ENCODE assay signal across 10 mouse cellular contexts in the genomic region with DNA sequence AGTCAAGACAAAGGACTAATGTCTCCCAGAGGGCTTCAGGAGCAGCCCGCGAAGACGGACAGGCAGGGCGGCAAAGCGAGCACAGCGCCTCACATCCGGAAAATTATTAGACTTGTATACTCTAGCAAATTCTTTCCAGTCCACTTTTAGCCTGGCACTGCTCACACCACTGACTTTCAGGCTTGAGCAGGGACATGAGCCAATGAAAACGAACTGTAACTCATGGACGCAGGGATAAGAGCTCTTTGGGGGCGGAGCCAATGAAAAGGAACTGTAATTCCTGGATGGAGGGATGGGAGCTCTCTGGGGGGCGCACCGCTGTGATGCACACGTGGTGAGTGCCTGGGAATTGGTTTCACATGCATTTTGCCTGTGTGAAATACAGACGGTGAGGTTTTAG. TPM values are rescaled to one million over a fixed set of nuclear protein-coding genes. Genes with fewer than 3 reads are reported as not detected.
DNase-seq lines count a peak whose midpoint lies in the region; ATAC-seq and TF ChIP-seq lines count a peak whose summit lies in the region.
"Had no signal": no experiment of that assay in that cellular context is flagged by ENCODE, and none has a peak within 500 bp of the region (broad histone marks: within the 10 kb centered on the region; RNA-seq: fewer than 3 reads in every experiment).

No protein-coding gene starts in this region.

- no peaks in the 10 kb centered on the region for H3K36me3 ChIP-seq in lung, embryonic 14.5 days (ENCODE audit: insufficient read depth)
- H3K36me3 ChIP-seq in forebrain, embryonic 12.5 days (replicated peaks): no peaks in the 10 kb centered on the region
- H3K36me3 ChIP-seq in hindbrain, postnatal 0 days (ENCODE audit: insufficient read depth, low read length): no peaks in the 10 kb centered on the region
- H3K36me3 ChIP-seq in midbrain, embryonic 16.5 days (ENCODE audit: control insufficient read depth, insufficient read depth, low read length): no peaks in the 10 kb centered on the region

- H3K27me3 ChIP-seq in lung, embryonic 14.5 days (ENCODE audit: insufficient read depth, low read length): no peaks in the 10 kb centered on the region
- no peaks in the 10 kb centered on the region for H3K27me3 ChIP-seq in forebrain, embryonic 12.5 days
- H3K27me3 ChIP-seq in hindbrain, postnatal 0 days (ENCODE audit: insufficient read depth, low read length): no peaks in the 10 kb centered on the region
- no peaks in the 10 kb centered on the region for H3K27me3 ChIP-seq in midbrain, embryonic 16.5 days (ENCODE audit: control insufficient read depth, insufficient read depth, low read depth, low read length)

- WGBS in lung, embryonic 14.5 days: 52% methylated on average over 14 of the region's 14 CpGs
- whole genome bisulfite sequencing in forebrain, embryonic 12.5 days: 56% methylated on average over 14 of the region's 14 CpGs
- WGBS in hindbrain, postnatal 0 days: 57% methylated on average over 14 of the region's 14 CpGs
- 57% methylated on average over 14 of the region's 14 CpGs for WGBS in midbrain, embryonic 16.5 days

- no peak overlapping the region for H3K9ac ChIP-seq in lung, embryonic 14.5 days
- H3K9ac ChIP-seq in forebrain, embryonic 12.5 days: no peak overlapping the region
- no peak overlapping the region for H3K9ac ChIP-seq in hindbrain, postnatal 0 days (replicated peaks; ENCODE audit: low read length)
- no peak overlapping the region for H3K9ac ChIP-seq in midbrain, embryonic 16.5 days (ENCODE audit: low read depth, low read length)

- peak; percentile 39 for DNase-seq in lung, embryonic 14.5 days
- no peak for DNase-seq in lung, postnatal 14 days
- DNase-seq in hindbrain, postnatal 0 days (ENCODE audit: low spot score): peak; percentile 14
- no peak for DNase-seq in cerebellum, adult 18-20 months
- DNase-seq in Muller cell, postnatal 12 days (ENCODE audit: inconsistent ontology term): no peak
- DNase-seq in frontal cortex, adult 2 months (ENCODE audit: extremely low spot score in 1 of 2, low spot score in 1 of 2): no peak
- DNase-seq: cerebellum, postnatal 25 days had no signal

- H3K9me3 ChIP-seq in lung, embryonic 14.5 days (ENCODE audit: low read depth, low read length): no peaks in the 10 kb centered on the region
- no peaks in the 10 kb centered on the region for H3K9me3 ChIP-seq in forebrain, embryonic 12.5 days
- no peaks in the 10 kb centered on the region for H3K9me3 ChIP-seq in hindbrain, postnatal 0 days (ENCODE audit: low read length)
- H3K9me3 ChIP-seq in midbrain, embryonic 16.5 days (replicated peaks; ENCODE audit: control insufficient read depth, low read length, poor library complexity, severe bottlenecking): no peaks in the 10 kb centered on the region

- H3K4me3 ChIP-seq in lung, embryonic 14.5 days (ENCODE audit: low read depth, low read length): no peak overlapping the region
- peak overlapping the region; percentile 8 for H3K4me3 ChIP-seq in forebrain, embryonic 12.5 days (replicated peaks)
- no peak overlapping the region for H3K4me3 ChIP-seq in hindbrain, postnatal 0 days (ENCODE audit: low read length)
- H3K4me3 ChIP-seq in midbrain, embryonic 16.5 days (ENCODE audit: low read depth, low read length): no peak overlapping the region
- H3K4me3 ChIP-seq: left cerebral cortex, adult 2 months had no signal

- no peak for TF ChIP-seq CTCF in lung, embryonic 14.5 days (IDR thresholded peaks at IDR 0.05; ENCODE audit: low read depth)
- TF ChIP-seq CTCF in hindbrain, postnatal 0 days (IDR thresholded peaks at IDR 0.05; ENCODE audit: low read depth): no peak

- 0 out of 2 replicates have a peak, but pooled peaks cover 9% of the 10 kb centered on the region for H3K4me1 ChIP-seq in lung, embryonic 14.5 days (ENCODE audit: insufficient read depth)
- H3K4me1 ChIP-seq in forebrain, embryonic 12.5 days: no peaks in the 10 kb centered on the region
- H3K4me1 ChIP-seq in hindbrain, postnatal 0 days (ENCODE audit: insufficient read depth, low read length): no peaks in the 10 kb centered on the region
- H3K4me1 ChIP-seq in midbrain, embryonic 16.5 days (ENCODE audit: control insufficient read depth, insufficient read depth, low read length): no peaks in the 10 kb centered on the region

- no peak overlapping the region for H3K27ac ChIP-seq in lung, embryonic 14.5 days (ENCODE audit: low read depth)
- no peak overlapping the region for H3K27ac ChIP-seq in forebrain, embryonic 12.5 days
- H3K27ac ChIP-seq in hindbrain, postnatal 0 days: no peak overlapping the region
- no peak overlapping the region for H3K27ac ChIP-seq in midbrain, embryonic 16.5 days (ENCODE audit: low read length)
- H3K27ac ChIP-seq: left cerebral cortex, adult 2 months had no signal

- peak overlapping the region; percentile 18; the same call in 1 of the 2 replicates for H3K4me2 ChIP-seq in lung, embryonic 14.5 days
- H3K4me2 ChIP-seq in forebrain, embryonic 12.5 days: peak overlapping the region; percentile 32
- peak overlapping the region; percentile 19 for H3K4me2 ChIP-seq in hindbrain, postnatal 0 days (ENCODE audit: low read depth, low read length)
- H3K4me2 ChIP-seq in midbrain, embryonic 16.5 days (ENCODE audit: low read length): peak overlapping the region; percentile 33

- no peak for ATAC-seq in lung, embryonic 14.5 days (ENCODE audit: insufficient read depth)
- ATAC-seq in forebrain, embryonic 12.5 days (ENCODE audit: low FRiP score): no peak
- no peak for ATAC-seq in hindbrain, postnatal 0 days
- no peak for ATAC-seq in midbrain, embryonic 16.5 days

RNA-seq across cellular contexts. Expression of a gene that starts 26.3 kb away (rescaled TPM):
- polyA plus RNA-seq in lung, embryonic 14.5 days (2014; fragmentation: Nextera tagmentation; extraction: Ambion mirVana): 13.6 and 16.3 TPM in 2 replicates
- polyA plus RNA-seq in forebrain, embryonic 12.5 days (2016; fragmentation: Nextera tagmentation; extraction: Ambion mirVana): 4.9 and 5.5 TPM in 2 replicates
- total RNA-seq in hindbrain, postnatal 0 days (2014; rRNA removed): 10.1 and 13.7 TPM in 2 replicates
- 7.7 and 8.8 TPM in 2 replicates for polyA plus RNA-seq in hindbrain, postnatal 0 days (2015; fragmentation: Nextera tagmentation; extraction: Ambion mirVana)
- polyA plus RNA-seq in midbrain, embryonic 16.5 days (2015; fragmentation: Nextera tagmentation; extraction: Ambion mirVana): 14.7 and 15.4 TPM in 2 replicates
- polyA plus RNA-seq in frontal cortex, adult 2 months (2012; rRNA removed): 4.1 and 5.3 TPM in 2 replicates

RNA-seq across cellular contexts. Expression of a gene that starts 37.4 kb away (rescaled TPM):
- 215 and 230 TPM in 2 replicates for polyA plus RNA-seq in lung, embryonic 14.5 days (2014; fragmentation: Nextera tagmentation; extraction: Ambion mirVana)
- polyA plus RNA-seq in forebrain, embryonic 12.5 days (2016; fragmentation: Nextera tagmentation; extraction: Ambion mirVana): 422 and 446 TPM in 2 replicates
- total RNA-seq in hindbrain, postnatal 0 days (2014; rRNA removed): 201 and 230 TPM in 2 replicates
- polyA plus RNA-seq in hindbrain, postnatal 0 days (2015; fragmentation: Nextera tagmentation; extraction: Ambion mirVana): 663 and 664 TPM in 2 replicates
- 407 and 436 TPM in 2 replicates for polyA plus RNA-seq in midbrain, embryonic 16.5 days (2015; fragmentation: Nextera tagmentation; extraction: Ambion mirVana)
- polyA plus RNA-seq in frontal cortex, adult 2 months (2012; rRNA removed): 1,262 and 1,369 TPM in 2 replicates

Comparison
In these comparisons a context has a peak if more than half of its experiments do, and no peak if none do; other contexts are left out.
1. DNase-seq: peak in lung, embryonic 14.5 days (single experiment) and hindbrain, postnatal 0 days (single experiment); none in lung, postnatal 14 days (single experiment), cerebellum, adult 18-20 months (0 of 2), Muller cell, postnatal 12 days (single experiment) and frontal cortex, adult 2 months (0 of 2).
2. Peak in every context shown above with its lines, with median percentiles within 50 percentile points of each other: H3K4me2 ChIP-seq.